Comparison of ENCODE assay signal across 10 mouse cellular contexts in genomic region chr1:75413749-75414148, GRCm38 (mm10). TPM values are rescaled to one million over a fixed set of nuclear protein-coding genes. Genes with fewer than 3 reads are reported as not detected.
DNase-seq lines count a peak whose midpoint lies in the region; ATAC-seq lines count a peak whose summit lies in the region.
"Had no signal": no experiment of that assay in that cellular context is flagged by ENCODE, and none has a peak within 500 bp of the region (broad histone marks: within the 10 kb centered on the region; RNA-seq: fewer than 3 reads in every experiment).

No protein-coding gene starts in this region.

- no peak overlapping the region for H3K27ac ChIP-seq in forebrain, embryonic 15.5 days (replicated peaks)
- H3K27ac ChIP-seq: hindbrain, embryonic 15.5 days had no signal

- H3K4me3 ChIP-seq in forebrain, embryonic 15.5 days: no peak overlapping the region
- H3K4me3 ChIP-seq: hindbrain, embryonic 15.5 days; myocyte had no signal

- no peak overlapping the region for H3K4me2 ChIP-seq in forebrain, embryonic 15.5 days (replicated peaks)
- H3K4me2 ChIP-seq: hindbrain, embryonic 15.5 days had no signal

- no peaks in the 10 kb centered on the region for H3K4me1 ChIP-seq in forebrain, embryonic 15.5 days
- H3K4me1 ChIP-seq: hindbrain, embryonic 15.5 days had no signal

- DNase-seq in frontal cortex, postnatal 25 days (ENCODE audit: low spot score in 2 of 2): no peak
- DNase-seq in lung, postnatal 36 days: peak; percentile 39
- no peak for DNase-seq in lung, postnatal 14 days
- peak; percentile 65 to 75 for DNase-seq in cerebellum, postnatal 10 days
- DNase-seq in kidney, postnatal 14 days: peak; percentile 26
- no peak for DNase-seq in adipocyte (ENCODE audit: low spot score)

- WGBS in forebrain, embryonic 15.5 days: 56% methylated on average over 3 of the region's 3 CpGs

- peak; percentile 42; the same call in 1 of the 2 replicates for ATAC-seq in frontal cortex, adult (ENCODE audit: low TSS enrichment)
- no peak for ATAC-seq in forebrain, embryonic 15.5 days (replicated peaks)

- no peak overlapping the region for H3K9ac ChIP-seq in forebrain, embryonic 15.5 days (replicated peaks)
- H3K9ac ChIP-seq: hindbrain, embryonic 15.5 days had no signal

- H3K36me3 ChIP-seq in forebrain, embryonic 15.5 days: no peaks in the 10 kb centered on the region

- H3K27me3 ChIP-seq in forebrain, embryonic 15.5 days: no peaks in the 10 kb centered on the region
- H3K27me3 ChIP-seq: hindbrain, embryonic 15.5 days had no signal

- no peaks in the 10 kb centered on the region for H3K9me3 ChIP-seq in forebrain, embryonic 15.5 days
- H3K9me3 ChIP-seq: hindbrain, embryonic 15.5 days had no signal

RNA-seq across cellular contexts. Expression of gene Gmppa, which starts 22.0 kb away (rescaled TPM):
- 62.3 and 77.8 TPM in 2 replicates for polyA plus RNA-seq in forebrain, embryonic 15.5 days (2015; fragmentation: Nextera tagmentation; extraction: Ambion mirVana)

RNA-seq across cellular contexts. Expression of gene Asic4, which starts 36.5 kb away (rescaled TPM):
- polyA plus RNA-seq in forebrain, embryonic 15.5 days (2015; fragmentation: Nextera tagmentation; extraction: Ambion mirVana): 2.8 and 4.1 TPM in 2 replicates

RNA-seq across cellular contexts. Expression of gene Speg, which starts 38.7 kb away (rescaled TPM):
- 9.9 and 11.4 TPM in 2 replicates for polyA plus RNA-seq in forebrain, embryonic 15.5 days (2015; fragmentation: Nextera tagmentation; extraction: Ambion mirVana)

RNA-seq across cellular contexts. Expression of gene Des, which starts 53.6 kb away (rescaled TPM):
- 1.0 and 1.2 TPM in 2 replicates for polyA plus RNA-seq in forebrain, embryonic 15.5 days (2015; fragmentation: Nextera tagmentation; extraction: Ambion mirVana)

Comparison
In these comparisons a context has a peak if more than half of its experiments do, and no peak if none do; other contexts are left out.
1. DNase-seq: peak in lung, postnatal 36 days (single experiment), cerebellum, postnatal 10 days (2 of 2) and kidney, postnatal 14 days (single experiment); none in frontal cortex, postnatal 25 days (0 of 2), lung, postnatal 14 days (single experiment) and adipocyte (single experiment).